Mouse (Mus musculus): ENCODE measurements around the gene Tmem266.

Tmem266 gene

DNA sequence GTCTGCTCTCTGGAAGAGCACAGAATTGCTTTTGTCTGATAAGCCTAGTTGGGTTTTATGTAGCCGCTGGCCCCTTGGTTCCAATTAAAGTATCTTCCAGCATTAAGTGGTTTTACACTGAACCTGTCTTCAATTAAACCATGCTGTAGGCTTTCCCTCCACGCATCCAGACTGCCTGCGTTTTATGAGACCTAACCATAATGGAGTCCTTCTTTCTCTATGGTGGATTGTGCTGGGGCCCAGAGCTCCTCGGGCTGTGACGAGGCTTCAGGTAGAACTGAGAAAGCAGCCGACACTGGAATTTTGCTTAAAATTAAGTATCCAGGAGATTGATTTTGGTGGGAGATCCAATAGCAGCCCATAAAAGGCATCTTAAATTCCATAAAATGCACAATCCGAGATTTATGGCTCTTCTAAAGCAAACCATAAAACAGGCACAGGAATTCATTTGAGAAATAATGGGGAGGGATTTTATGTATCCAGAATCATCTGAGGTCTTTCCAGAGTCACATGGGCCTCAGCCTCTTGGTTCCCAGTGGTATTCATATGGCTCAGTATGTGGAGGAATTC lies 72.4 kb downstream of the Tmem266 start:
- no peak for DNase-seq (ENCODE audit: low read depth, low spot score)

GRCm38 (mm10) chr9:55402276-55402675 lies 75.6 kb downstream of the Tmem266 start:
- no peak for DNase-seq (ENCODE audit: low read depth, low spot score)

- peak; percentile 21 for DNase-seq (ENCODE audit: low read depth, low spot score)
Observed at GRCm38 (mm10) chr9:55404256-55404655, 77.5 kb downstream of the Tmem266 start.

DNA sequence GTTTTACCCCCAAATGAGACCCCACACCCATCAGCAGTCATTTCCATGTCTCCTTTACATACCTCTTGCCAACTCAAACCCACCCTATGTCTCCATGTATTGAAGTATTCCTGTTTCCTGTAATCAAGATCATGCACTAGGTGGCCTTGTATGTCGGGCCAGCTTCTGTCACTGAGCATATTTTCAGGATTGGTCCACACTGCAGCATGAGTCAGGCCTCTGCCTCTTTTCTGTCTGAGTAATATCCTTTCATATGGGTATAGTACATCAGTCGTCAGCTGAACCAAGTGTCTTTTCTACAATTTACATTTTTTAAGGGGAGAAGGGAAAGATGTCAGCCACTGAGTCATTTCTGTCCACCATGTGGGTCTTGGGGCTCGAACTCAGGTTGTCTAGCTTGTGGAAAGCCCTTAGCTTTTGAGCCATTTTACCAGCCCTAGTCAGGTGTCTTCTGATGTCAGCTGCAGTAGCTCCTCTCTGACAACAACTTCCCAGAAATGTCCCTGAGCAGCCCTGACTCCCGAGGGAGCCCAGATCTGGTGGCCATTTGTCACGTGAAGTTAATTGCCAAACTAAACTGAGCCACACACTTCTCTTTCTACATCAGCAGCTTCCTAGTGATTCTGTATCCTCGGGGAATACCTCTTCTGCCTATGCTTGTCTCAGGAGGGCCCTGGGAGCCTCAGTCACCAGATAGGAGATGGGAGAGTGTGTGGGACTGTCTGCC lies 78.4 kb downstream of the Tmem266 start:
- DNase-seq (ENCODE audit: low read depth, low spot score) = no peak

GRCm38 (mm10) chr9:55406773-55407172 lies 80.1 kb downstream of the Tmem266 start:
- no peak for DNase-seq (ENCODE audit: low read depth, low spot score)

- DNase-seq (ENCODE audit: low read depth, low spot score) = no peak
Observed at GRCm38 (mm10) chr9:55408851-55409250, 82.1 kb downstream of the Tmem266 start.

- no peak for DNase-seq (ENCODE audit: low read depth, low spot score)
Observed at GRCm38 (mm10) chr9:55409833-55410232, 83.1 kb downstream of the Tmem266 start.

DNA sequence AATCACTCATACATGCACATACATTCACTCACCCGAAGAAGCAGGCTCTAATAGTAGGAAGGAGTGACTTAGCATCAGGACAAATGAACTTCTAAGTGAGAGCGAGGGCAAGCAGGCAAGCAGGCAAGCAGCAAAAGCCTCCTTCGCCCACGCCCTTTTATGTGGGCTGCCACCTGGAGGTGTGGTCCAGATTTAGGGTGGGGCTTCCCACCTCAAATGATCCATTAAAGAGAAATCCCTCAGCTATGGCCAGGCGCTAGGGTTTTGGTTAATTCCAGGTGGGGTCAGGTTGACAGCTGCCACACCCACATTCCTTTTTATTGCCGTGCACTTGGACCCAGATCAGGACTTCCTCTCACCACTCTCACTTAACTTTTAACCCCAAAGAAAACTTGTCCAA lies 83.7 kb downstream of the Tmem266 start:
- no peak for DNase-seq (ENCODE audit: low read depth, low spot score)

GRCm38 (mm10) chr9:55411154-55411553 lies 84.4 kb downstream of the Tmem266 start:
- DNase-seq (ENCODE audit: low read depth, low spot score) = no peak

- no peak for DNase-seq (ENCODE audit: low read depth, low spot score)
Observed at GRCm38 (mm10) chr9:55421786-55422185, 95.1 kb downstream of the Tmem266 start.

- DNase-seq (ENCODE audit: low read depth, low spot score) = no peak
Observed at GRCm38 (mm10) chr9:55423451-55424424, 97.0 kb downstream of the Tmem266 start.

- peak; percentile 25 for DNase-seq (ENCODE audit: low read depth, low spot score)
Observed at GRCm38 (mm10) chr9:55425271-55425810, 98.6 kb downstream of the Tmem266 start.

GRCm38 (mm10) chr9:55429242-55429975 lies 102.7 kb downstream of the Tmem266 start:
- DNase-seq (ENCODE audit: low read depth, low spot score) = peak; percentile 49

DNA sequence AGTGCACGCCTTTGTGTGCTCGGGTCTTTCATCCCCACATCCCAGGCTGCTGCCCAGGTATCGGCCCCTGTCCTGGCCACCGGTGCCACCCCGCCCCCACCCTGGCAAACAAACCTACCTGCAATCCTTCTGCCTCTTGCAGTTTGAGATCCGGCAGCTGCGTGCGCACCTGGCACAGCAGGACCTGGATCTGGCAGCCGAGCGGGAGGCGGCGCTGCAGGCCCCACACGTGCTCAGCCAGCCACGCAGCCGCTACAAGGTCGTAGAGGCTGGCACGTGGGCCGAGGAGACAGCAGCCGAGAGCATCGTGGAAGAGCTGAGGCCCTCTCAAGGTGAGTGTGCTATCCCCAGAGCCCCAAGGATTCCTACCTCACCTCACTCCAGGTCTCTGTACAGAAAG lies 103.4 kb downstream of the Tmem266 start:
- DNase-seq (ENCODE audit: low read depth, low spot score) = no peak

DNA sequence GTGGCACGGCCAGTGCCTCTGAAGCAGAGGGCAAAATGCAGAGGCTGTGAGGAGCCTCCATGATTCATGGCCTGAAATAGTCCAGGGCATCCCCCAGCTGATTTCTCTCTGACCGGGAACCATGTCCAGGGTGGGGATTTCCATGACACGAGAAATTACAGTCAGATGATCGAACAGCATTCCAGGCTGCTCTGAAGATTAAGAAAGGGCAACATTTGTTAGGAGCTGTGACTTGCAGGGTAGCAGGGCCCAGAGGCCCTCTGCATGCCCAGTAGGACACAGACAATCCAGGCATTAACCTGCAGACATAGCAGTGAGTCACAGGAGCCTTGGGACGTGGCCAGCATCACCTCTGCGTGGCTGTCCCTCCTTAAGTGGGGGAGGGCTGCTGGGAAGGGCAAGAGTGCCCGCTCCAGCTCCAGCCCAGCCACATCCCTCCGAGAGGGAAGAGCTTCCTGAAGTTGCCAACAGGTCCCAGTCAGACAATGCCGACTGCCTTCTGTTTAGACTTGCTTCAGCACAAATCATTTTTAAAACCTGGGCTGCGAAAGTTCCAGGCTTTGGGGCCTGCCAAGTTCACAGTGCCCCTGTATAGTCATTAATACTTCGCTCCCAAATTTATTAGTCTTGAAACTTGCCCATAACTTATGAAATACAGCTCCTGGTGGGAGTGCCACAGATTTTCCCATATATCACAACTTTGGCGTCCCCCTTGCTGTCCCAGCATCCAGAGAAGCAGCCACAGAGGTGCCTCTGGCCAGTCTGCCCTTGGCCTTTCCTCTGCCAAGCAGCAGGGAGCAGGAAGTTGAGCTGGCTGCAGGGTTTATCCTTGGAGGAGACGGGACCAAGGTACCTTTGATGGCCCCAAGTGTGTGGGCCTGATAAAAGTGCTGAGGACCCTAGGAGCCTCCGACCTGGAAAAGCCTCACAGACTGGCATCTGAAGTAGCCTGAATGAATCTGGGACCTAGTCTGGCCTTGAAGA lies 105.9 kb downstream of the Tmem266 start:
- DNase-seq (ENCODE audit: low read depth, low spot score) = no peak

GRCm38 (mm10) chr9:55433875-55434274 lies 107.2 kb downstream of the Tmem266 start:
- no peak for DNase-seq (ENCODE audit: low read depth, low spot score)

DNA sequence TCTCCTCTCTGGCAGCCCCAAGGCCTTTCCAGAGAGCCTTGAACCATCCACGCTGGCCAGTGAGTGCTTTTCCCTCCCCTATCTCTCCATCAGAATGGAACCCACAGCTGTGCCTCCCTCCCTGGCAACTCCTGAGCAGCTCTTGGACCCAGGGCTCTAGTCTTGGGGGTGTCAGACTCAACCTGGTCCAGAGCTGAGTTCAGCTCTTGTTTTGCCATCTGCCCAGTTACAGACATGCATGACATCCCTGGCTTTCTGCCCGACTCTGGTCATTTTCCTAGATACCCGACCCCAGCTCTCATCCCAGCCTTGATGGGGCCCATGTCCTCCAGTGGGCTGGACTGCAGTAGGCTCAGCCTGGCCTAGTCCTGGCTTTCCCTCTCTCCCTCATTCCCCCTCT lies 111.7 kb downstream of the Tmem266 start:
- DNase-seq (ENCODE audit: low read depth, low spot score) = no peak

DNA sequence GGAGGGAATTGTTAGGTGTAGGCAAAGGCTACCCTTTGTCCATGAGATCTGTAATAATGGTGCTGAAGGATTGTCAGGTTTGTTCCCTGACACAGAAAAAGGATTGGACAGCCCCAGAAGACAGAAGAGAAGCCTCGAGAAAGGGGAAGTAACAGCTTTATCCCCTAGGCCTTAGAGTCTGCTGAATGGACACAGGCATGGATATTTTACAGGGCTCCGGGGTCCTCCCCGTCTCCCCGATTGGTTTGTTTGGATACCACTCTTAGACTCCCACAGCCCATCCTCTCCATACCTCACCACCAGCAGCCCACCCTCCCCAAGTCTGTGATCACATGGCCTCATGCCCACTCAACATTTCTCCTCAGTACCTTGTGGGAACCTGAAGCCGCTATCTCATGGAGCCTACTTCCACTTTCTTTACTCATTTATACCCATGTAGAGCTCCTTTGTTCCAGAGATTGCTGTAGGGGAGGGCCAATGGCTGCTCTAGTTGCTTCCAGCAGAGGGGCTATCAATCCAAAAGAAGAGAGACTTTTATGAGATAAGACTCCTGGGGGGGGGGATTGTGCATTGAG lies 112.6 kb downstream of the Tmem266 start:
- no peak for DNase-seq (ENCODE audit: low read depth, low spot score)

DNA sequence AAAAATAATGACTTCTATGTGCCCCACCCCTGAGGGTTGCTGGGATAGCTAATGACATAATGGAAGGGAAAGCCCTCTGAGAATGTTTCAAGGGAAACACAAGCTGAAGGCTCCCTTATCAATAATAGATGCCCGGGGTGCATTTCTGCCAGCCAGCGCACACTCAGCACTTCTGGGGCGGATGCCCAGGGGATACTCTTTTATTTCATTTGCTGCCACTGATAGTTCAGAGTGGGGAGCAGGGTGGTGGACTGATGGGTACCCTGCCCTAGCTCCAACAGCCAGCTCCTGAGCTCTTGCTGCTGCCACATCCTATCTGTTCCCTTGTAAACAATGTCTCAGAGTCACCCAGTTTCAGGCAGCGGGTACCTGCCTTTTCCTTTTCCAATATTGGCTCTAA lies 120.8 kb downstream of the Tmem266 start:
- DNase-seq (ENCODE audit: low read depth, low spot score) = no peak

GRCm38 (mm10) chr9:55449108-55449507 lies 122.4 kb downstream of the Tmem266 start:
- no peak for DNase-seq (ENCODE audit: low read depth, low spot score)

All from skeletal muscle tissue, adult 2 months (tissue).